Comparison of ENCODE assay signal across 8 mouse cellular contexts in genomic region chr17:8505669-8506426, GRCm38 (mm10). TPM values are rescaled to one million over a fixed set of nuclear protein-coding genes. Genes with fewer than 3 reads are reported as not detected.
DNase-seq lines count a peak whose midpoint lies in the region; TF ChIP-seq lines count a peak whose summit lies in the region.

No protein-coding gene starts in this region.

- peaks cover 28% of the 10 kb centered on the region for H3K4me1 ChIP-seq in cerebellum, adult 2 months (ENCODE audit: control insufficient read depth, insufficient read depth, low read length)
- H3K4me1 ChIP-seq in hindbrain, embryonic 10.5 days (replicated peaks), result peaks cover 36% of the 10 kb centered on the region

- H3K27ac ChIP-seq in cerebellum, adult 2 months (ENCODE audit: insufficient read depth, low read length), result peak overlapping the region; percentile 70
- peak overlapping the region; percentile 84 for H3K27ac ChIP-seq in hindbrain, embryonic 10.5 days

- WGBS in cerebellum, adult 2 months, result 0% methylated on average over 20 of the region's 20 CpGs
- WGBS in hindbrain, embryonic 10.5 days, result 1% methylated on average over 20 of the region's 20 CpGs

- TF ChIP-seq POLR2A in cerebellum, adult 2 months (IDR thresholded peaks at IDR 0.05; ENCODE audit: borderline replicate concordance, insufficient read depth, low read length), result peak; percentile 81

- H3K27me3 ChIP-seq in cerebellum, adult 2 months (ENCODE audit: control insufficient read depth, insufficient read depth, low read length), result no peaks in the 10 kb centered on the region
- H3K27me3 ChIP-seq in hindbrain, embryonic 10.5 days (ENCODE audit: insufficient read depth, poor library complexity, severe bottlenecking), result peaks cover 27% of the 10 kb centered on the region

- DNase-seq in Muller cell, postnatal 12 days (ENCODE audit: inconsistent ontology term), result peak; percentile 94
- peak; percentile 97 to 98 for DNase-seq in cerebellum, adult 2 months
- DNase-seq in frontal cortex, adult 2 months (ENCODE audit: extremely low spot score in 1 of 2, low spot score in 1 of 2), result peak; percentile 86 to 93
- peak; percentile 77 for DNase-seq in hindbrain, embryonic 10.5 days (ENCODE audit: low spot score)
- peak; percentile 87 to 94 for DNase-seq in layer of hippocampus, postnatal 14 days (ENCODE audit: low spot score in 2 of 2)
- DNase-seq in lung, postnatal 10 days, result peak; percentile 90
- peak; percentile 32 for DNase-seq in ovary, postnatal 10 days (ENCODE audit: low spot score)
- peak; percentile 53 for DNase-seq in urinary bladder, adult 2 months (ENCODE audit: low spot score)

- no peaks in the 10 kb centered on the region for H3K9me3 ChIP-seq in hindbrain, embryonic 10.5 days

- no peaks in the 10 kb centered on the region for H3K36me3 ChIP-seq in hindbrain, embryonic 10.5 days

- TF ChIP-seq CTCF in cerebellum, adult 2 months (IDR thresholded peaks at IDR 0.05; ENCODE audit: borderline replicate concordance, insufficient read depth, low read depth, low read length), result no peak

- peak overlapping the region; percentile 49 for H3K4me3 ChIP-seq in cerebellum, adult 2 months (replicated peaks; ENCODE audit: insufficient read depth, low read depth, low read length)
- peak overlapping the region; percentile 57 for H3K4me3 ChIP-seq in hindbrain, embryonic 10.5 days

RNA-seq across cellular contexts. Expression of gene Pde10a, which starts 19.3 kb away (rescaled TPM):
- 31.9 and 40.9 TPM in 2 replicates for polyA plus RNA-seq in cerebellum, adult 2 months (2012; rRNA removed)
- polyA plus RNA-seq in frontal cortex, adult 2 months (2012; rRNA removed), result 31.8 and 34.3 TPM in 2 replicates
- polyA plus RNA-seq in hindbrain, embryonic 10.5 days (2016; fragmentation: Nextera tagmentation; extraction: Ambion mirVana), result 4.4 and 7.2 TPM in 2 replicates
- total RNA-seq in layer of hippocampus, postnatal 14 days (2021), result 10 to 100 TPM; 66.5 to 67.2 TPM
- polyA plus RNA-seq in urinary bladder, adult 2 months (2012; rRNA removed), result 1.7 and 2.4 TPM in 2 replicates

Comparison
In these comparisons a context has a peak if more than half of its experiments do, and no peak if none do; other contexts are left out.
1. Peak in every context shown above with its lines: DNase-seq, H3K4me3 ChIP-seq and H3K27ac ChIP-seq.
2. DNase-seq: peak in every context shown above with its lines; median percentile 98 in cerebellum, adult 2 months; 94 in Muller cell, postnatal 12 days; 90 in layer of hippocampus, postnatal 14 days; 90 in lung, postnatal 10 days; 90 in frontal cortex, adult 2 months; 77 in hindbrain, embryonic 10.5 days; 53 in urinary bladder, adult 2 months; 32 in ovary, postnatal 10 days.